Mouse (Mus musculus) frontal cortex, postnatal 14 days (tissue): ENCODE data around the gene Kmt2c.
"Not testable (repeated sequence)": the region's sequence is repeated elsewhere in the genome, so short reads cannot be mapped to it uniquely, and the experiment has no call there.

Experiments used
- DNase-seq, 2 experiments: peaks; one replicate each; pipeline ENCODE4 v3.0.0; 2022; ENCODE audit warnings: low spot score in 2 of 2

The Kmt2c gene

DNA sequence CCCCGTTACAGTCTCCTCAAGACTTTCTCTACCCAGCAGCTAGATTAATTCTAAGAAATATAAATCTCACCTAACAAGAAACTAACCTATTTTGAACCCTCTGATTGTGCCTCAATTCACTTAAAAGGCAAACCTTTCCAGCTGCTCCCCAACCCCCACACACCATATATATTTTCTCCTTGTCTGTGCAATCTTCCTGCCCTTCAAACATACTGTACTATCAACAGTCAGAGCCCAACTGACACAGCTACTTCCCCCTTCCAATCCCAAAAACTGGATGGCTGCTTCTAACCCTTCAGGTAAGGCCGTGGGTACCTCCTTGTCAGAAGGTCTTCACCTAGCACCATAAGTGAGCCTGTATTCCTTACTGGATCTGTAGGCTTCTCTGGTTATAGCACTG lies 130.2 kb downstream of the Kmt2c start:
- no peak for DNase-seq

DNA sequence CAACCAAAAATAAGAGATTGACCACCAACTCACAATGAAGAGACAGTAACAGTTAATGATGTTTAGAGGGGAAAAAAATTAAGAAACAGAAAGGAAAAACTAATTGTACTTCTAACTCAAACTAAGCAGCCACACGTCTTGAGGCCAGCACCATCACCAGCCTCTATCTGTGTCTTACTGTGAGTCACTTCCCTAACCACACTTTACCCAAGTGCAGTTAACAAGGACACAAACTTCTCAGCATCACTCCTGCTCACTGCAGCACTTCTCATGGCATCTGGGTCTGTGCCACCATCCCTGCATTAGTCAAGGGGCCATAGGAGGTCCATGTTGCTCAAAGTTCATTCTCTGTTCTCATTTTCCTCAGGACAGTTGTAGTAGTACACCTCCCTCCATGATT lies 131.5 kb downstream of the Kmt2c start:
- DNase-seq: no peak

DNA sequence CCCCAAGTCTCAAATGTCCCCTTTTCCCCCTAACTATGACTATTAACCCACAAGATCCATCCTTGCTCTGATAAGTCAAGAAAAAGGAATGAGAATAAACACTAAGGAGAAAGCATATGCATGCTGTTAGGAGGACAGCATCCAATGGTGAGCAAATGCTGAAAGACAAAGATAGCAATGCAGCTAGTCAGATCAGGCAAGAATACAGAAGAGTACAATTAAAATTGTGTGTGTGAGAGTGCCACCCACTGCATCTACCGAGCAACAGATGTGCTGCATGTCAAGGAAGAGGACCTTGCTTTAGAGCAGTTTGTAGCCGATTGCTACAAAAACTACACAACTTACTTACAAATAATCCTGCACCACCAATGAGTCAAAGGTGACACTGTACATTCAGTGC lies 145.1 kb downstream of the Kmt2c start:
- DNase-seq: no peak

DNA sequence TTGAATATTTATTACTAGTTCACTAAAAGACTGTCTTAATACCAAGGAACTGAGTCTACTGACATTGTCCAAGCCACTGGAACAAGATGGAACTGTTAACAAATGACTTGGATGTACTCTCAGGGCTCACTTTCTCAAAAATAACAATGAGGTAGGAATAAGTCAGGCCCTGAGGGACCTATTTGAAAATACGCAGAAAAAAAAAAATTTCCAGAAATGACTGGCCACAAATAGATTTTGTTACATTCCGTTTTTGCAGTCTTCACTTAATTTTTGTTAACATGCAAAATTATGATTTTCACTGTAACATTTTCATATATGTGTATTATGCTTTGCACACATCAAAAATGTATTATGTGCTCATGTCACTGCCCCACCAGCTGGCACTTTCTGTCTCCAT lies 167.3 kb downstream of the Kmt2c start:
- no peak for DNase-seq

DNA sequence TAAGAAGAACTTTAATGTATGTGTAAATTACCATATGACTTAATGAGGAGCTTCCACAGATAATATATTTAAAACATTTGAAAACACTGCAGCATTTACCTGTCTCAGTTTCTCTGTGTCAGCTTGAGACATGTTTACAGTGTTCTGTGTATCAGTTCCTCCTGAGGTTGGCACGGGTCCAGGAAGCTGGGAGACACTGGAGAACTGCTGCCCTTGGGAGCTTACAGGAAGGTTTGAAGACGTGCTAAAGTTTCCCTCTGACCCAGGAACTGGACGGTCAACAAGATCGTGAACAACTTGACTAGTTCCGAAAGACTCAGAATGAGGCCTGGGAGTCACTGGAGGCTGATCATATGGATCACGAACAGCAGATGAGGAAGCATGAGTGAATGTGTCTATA lies 184.7 kb downstream of the Kmt2c start:
- no peak for DNase-seq

DNA sequence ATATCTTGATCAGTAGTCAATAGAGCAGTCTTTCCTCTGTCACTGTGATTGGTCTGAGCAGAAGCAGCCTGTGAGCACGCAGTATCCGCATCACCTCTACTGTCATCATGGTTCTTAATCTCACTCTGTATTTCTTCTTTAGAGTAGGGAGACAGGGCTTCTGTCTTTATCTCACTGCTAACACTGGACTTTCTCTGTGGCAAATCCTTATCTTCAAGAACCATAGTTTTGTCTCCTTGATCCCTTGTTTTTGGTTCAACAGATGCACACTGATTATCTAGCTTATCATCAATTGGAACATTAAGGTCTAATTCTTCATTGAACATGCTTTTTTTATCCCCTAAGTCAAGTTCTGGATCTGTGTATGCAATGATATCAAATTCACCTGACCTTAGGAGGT lies 188.4 kb downstream of the Kmt2c start:
- DNase-seq: no peak

DNA sequence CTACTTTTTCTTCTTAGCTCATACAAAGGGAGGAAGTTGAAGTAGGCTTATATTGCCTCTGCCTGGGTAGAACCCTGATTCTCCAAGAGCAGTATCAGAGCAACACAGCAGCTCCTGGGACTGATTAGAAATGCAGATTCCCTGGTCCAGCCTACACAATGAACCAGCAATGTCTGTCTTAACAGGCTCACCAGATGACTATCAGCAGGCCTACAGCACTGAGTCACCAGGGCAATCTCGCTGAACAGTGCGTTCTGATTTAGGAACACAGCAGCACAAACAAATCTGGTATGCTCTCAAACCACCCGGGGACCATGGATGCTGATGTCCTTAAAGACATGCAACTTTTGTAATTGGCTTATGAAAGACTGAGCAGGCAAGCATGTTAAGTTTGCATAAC lies 201.8 kb downstream of the Kmt2c start:
- no peak for DNase-seq

DNA sequence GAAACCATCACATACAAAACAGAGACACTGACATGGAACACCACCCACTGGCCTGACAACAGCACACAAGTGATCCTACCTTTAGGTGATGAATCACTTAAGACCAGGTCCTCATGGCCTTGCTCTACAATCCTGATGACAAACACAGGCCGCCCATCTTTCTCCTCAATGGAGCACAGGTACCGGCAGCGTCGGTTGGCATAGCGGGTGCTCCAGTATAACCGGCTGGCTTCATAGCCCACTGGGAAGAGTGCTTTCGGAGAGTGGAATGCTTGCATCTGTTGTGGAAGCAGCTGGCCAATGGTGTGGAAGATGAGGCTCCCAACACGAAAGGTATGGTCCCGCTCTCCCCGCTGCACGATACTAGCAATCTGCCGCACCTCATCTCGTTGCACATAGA lies 214.6 kb downstream of the Kmt2c start:
- DNase-seq: no peak

DNA sequence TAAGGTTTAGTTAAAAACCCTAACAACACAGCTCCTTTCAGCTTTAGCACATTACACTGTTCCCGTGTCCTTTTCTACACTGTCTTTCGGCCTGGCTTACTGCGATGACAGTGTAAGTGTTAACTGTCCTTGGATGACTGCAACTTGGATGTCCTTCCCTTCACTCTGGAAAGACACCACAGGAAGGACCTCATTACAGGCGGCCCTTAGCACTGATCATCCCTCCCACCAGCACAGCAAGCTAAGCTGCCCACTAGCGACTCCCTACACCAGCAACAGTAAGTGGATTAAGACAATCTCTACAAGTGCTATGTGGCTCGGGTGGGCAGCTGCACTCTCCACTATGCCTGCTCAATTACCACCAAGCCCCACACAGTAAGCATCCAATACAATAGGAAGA lies 222.2 kb downstream of the Kmt2c start:
- DNase-seq: no peak

DNA sequence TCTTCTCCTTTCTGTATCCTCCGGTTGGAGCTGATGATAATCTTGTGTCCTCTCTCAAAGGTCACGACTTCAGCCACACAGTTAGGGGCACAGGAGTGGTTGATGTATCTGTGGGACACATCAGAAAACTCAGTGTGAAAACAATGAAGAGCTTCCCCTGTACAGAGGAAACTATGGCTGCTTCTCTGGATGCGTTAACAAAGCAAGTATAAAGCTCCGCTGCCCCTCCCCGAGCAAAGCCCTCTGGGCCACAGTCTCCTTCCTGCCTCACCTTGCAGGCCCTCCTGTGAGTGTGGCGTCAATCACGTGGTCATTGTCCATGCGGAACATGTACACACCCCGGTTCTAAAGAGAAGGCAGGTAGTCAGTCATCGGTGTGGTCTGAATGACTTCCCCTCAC lies 223.0 kb downstream of the Kmt2c start:
- DNase-seq: no peak

DNA sequence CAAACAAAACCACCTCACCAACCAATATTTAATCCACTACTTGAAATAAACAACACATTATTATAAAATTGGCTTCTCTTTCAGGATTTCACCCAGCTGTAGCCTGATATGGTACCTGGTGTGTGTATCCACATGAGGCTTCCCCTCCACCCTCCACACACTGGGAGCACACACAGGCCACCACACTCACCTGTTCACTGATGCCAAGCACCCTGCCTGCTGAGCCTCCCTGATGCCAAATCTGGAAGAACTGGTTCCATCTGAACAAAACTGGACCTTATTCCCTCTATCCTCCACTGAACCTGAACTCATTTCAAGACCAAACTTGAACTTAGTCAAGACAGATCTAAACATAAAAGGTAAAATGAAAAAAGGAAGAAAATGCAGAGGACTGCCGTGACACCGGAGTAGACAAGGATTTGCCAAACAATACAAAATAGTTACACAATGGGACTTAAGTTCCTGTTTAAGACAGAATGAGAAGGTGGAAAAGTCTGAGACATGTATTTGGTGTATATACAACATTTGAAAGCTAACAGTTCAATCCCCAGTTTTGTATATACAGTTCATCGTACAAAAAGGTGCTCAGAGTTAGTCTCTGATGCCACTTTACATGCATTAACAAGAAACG lies 230.2 kb downstream of the Kmt2c start:
- no peak for DNase-seq

DNA sequence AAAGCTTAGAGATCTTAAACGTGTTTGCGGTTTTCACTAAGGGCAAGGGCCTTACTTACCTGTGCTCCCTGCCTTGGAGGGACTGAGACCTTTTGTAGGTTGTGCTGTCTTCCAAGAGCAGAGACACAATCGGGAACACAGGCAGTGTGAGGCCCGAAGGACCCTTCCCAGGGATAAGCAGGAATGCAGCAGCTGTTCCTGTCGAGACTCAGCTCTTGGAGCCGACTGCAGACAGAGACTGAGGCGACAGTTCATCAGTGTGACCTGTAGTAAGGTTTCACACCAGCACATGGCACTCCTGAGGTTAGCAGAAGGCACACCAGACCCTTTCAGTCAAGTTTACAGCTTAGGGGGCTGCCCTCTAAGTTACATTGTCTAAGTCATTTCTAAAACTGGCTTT lies 236.3 kb downstream of the Kmt2c start:
- no peak for DNase-seq

DNA sequence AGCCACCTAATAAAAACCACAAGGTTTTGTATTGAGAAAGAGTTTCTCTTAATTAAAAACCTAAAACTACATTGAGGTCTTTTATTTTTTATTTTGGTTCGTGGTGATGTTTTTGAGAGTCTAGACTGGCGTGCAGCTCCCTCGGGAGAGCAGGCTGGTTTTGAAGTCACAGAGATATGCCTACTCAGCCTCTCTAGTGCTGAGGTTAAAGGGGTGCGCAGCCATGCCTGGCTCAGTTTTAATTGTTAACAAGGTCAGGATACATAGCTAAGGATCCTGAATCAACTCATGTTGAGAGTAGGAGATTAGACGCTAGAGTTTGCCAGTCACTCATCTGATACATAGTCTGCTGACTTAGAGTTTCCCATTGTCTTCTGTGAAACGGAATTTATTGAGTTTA lies 237.1 kb downstream of the Kmt2c start:
- DNase-seq: no peak

DNA sequence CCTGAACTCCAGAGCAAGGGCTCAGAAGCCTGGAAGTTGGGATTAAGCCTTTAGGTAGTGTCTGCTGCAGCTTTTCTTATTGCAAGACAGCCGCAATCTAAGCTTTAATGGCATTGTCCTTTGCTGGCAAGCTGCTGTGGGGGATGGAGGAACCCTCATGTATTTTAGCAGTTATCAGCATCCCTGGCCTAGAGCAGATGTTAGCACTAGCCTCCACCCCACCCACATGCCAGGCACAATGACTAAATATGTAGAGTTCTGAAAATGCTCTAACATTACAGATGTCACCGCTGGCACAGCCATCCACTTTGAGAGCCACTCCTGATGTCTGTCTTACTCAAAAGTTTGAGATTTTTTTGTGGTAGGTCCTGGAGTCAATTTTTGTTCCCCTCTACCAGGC lies 241.9 kb downstream of the Kmt2c start:
- DNase-seq: no peak

DNA sequence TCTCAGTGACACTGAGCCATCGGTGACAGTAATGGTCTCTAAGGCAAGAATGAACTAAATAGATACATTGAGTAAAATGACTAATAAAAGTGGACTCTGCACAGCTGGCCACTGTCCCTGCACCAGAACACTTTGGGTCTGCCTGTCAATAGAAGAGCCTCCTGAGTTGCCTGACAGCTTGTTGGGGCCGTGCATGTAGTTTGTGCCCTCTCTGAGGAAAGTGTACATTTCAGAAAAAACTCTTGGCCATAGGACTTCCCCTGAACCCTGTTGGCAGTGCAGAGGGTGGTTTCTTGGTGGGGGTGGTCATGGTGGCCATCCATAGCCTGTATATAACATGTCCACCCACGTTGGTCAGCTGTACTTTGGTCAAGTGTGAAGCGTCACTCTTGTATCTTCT lies 244.1 kb downstream of the Kmt2c start:
- no peak for DNase-seq

DNA sequence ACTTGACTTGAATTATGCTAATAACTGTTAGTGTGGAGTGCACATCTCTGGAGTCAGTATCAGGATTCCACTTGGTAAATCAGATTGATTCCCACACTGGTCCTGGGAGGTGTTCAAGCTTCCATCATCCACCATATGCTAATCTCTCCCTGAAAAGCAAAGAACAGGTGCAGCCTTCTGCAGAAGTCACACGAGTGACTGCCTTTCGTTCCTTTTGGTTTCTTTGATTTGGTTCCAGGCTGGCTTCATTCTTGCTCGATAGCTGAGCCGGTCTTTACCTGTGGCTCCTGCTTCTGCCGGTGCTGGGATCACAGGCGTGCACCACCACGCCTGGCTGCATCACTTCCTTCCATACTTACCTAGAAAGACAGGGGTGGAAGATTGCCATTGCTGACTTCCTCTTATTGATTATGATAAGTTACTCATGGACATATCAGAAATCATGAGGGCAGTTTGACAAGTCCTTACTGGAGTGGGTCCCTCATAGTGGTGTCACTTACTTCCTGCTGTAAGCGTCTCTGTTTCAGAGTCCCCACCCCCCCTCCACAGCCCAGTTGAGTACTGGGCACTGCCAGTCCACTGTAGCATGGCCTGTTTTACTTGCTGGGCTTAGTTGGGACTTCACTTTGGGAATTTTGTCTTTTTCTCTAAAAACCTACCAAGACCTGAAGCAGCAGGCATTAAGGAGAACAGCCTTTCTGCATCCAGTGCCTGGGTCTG lies 245.6 kb downstream of the Kmt2c start:
- DNase-seq: no peak

DNA sequence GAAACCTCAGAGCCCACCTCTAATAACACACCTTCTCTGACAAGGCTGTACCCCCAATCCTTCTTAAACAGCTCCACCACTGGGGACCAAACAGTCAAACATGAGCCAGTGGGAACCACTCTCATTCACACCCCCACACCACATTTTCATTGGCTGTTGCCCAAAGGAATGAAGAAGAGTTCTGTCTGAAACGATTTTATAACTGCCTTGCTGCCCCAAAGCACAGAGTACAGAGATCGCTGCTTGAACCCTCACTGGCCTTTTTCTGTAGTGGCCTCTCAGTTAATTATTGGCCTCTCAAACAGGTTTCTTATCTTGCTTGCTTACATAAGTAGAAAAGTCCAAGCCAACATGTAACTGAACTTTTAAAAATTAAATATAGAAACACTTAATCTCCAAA lies 246.2 kb downstream of the Kmt2c start:
- DNase-seq: no peak

DNA sequence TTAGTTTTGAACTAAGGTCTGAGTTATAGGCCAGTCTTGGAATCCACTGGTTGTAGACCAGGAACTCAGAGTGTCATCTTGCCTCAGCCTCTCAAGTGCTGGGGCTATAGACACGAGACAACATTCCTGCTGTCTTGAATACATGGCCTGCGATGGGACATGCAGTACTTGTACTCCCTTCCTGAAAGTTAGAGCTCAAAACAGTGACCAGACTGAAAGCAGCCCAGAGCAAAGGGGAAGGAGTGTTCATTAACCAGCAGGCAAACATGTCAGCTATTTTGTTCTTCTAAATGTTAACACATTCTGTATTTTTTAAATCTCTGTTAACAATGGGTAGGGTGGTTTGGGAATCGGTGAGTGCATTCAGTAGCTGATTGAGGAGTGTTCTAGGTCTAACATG lies 251.5 kb downstream of the Kmt2c start:
- DNase-seq: no peak

DNA sequence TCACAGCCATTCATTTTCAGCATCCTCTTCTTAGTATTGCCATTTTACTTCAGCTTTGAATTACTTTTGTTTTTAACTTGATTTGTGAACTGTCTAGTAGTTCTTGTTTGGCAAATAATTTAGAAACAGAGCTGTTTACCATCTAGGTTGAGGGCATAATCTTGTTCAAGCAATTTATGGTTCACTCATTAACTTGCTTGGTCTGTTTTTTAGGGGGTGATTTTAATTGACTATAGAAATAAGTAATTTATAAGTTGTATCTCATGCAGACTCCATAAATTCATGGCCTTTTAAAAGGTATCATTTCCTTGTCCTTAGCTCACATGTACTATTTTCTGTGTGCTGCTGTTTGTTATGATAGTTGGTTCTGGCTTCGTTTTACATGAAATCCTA lies 252.1 kb downstream of the Kmt2c start:
- no peak for DNase-seq

DNA sequence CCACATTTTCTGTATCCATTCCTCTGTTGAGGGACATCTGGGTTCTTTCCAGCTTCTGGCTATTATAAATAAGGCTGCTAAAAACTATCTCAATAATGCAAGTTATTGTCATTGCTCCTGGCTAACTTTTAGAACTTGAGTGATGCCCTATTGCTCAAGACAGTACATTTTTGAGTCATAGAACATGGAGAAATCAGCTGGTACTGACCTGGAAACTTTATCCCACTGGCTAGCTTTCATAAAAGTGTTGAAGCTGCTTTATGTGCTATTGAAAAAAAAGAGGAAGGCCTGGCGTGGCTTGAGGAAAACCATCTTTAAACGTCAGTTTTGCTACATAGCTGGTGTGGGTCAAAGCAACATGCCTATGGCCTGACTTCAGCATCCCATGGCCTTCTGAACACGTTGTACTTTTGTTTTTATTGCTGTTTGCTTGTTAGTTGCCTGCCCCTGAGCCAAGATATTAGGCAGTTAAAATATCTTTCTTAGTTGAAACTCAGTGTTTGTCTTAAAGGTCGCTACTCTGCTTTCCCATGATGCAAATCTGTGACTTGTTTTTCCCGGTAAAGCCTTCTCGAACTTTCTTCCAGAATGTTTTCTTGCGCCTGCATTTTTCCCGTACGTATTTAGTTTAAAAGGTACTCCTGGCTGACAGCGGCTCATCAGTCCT lies 252.6 kb downstream of the Kmt2c start:
- DNase-seq: no peak

DNA sequence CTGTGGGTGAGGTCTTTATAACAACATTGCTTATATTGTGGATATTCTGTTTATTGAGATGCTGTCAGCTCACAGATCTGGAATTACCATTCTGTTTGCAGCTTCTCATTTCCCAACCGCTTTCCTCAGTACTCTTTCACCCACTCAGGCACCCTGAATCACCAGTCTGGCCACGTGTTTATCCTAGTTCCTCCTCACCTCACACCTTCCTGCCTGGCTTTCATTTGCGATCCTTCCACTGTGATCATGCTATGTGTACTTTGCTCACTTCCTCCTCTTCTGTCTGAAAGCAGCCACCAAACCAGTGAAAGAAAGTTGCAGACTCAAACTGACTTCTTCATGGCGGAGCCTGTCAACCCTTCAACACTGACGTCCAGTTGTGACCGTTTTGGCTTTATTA lies 255.5 kb downstream of the Kmt2c start:
- no peak for DNase-seq

DNA sequence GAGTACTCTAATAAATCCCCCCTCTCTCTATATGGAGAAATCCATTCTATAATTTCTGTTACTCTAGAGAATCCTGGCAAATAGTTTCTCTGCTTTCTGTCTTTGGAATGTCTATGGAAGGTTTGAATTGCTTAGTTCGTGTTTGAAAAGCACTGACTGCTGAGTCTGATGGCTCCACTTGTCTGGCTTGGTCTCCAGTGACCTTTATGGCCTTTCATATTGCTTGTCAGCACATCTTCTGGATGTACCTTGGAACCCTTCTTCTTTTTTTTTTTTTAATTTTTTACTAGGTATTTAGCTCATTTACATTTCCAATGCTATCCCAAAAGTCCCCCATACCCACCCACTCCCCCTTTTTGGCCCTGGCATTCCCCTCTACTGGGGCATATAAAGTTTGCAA lies 274.2 kb downstream of the Kmt2c start:
- not testable (repeated sequence) for DNase-seq
